Mouse (Mus musculus) kidney, postnatal 4 days (tissue): Measurements from ENCODE around the gene Sfrp5.

Source experiments
- DNase-seq, 2 experiments: peaks; one replicate each; pipeline ENCODE4 v3.0.0; 2021; ENCODE audit warnings: mixed read lengths in 2 of 2

Sfrp5 gene

DNA sequence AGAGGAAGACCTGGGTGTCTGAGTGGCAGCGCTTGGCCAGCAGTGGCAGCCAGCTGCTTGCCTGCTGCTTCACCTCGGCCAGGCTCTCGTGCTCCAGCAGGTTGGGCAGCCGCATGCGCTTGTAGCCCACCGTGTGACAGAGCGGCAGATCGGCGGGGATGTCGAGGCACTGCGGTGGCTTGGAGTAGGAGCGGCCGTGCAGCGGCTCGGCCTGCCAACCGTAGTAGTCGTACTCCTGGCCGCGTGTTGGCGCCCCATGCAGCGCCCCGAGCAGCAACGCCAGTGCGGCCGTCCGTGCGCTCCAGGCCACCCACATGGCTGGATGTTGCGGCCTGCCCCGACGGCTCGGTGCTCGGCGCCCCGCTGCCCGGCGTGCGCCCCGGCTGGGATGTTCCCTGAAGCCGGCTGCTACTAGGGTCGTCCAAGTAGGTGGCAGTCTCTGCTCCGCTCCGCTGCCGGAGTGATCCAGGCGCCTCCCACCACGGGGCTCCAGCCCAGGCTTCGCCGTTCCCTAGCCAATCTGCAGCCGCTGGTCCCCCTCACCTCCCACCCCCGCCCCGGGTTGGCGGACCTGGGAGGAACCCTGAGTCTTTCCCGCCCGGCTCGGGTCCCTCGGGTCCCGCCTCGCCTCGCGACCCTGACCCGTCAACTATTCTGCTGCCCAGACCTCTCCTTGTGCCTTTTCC, at the start of gene Sfrp5:
Gene Sfrp5 (minus strand): TSS at position 557 of the 686 bp plus-strand sequence.
- DNase-seq, result peak in 1 of 2 experiments; percentile 36

DNA sequence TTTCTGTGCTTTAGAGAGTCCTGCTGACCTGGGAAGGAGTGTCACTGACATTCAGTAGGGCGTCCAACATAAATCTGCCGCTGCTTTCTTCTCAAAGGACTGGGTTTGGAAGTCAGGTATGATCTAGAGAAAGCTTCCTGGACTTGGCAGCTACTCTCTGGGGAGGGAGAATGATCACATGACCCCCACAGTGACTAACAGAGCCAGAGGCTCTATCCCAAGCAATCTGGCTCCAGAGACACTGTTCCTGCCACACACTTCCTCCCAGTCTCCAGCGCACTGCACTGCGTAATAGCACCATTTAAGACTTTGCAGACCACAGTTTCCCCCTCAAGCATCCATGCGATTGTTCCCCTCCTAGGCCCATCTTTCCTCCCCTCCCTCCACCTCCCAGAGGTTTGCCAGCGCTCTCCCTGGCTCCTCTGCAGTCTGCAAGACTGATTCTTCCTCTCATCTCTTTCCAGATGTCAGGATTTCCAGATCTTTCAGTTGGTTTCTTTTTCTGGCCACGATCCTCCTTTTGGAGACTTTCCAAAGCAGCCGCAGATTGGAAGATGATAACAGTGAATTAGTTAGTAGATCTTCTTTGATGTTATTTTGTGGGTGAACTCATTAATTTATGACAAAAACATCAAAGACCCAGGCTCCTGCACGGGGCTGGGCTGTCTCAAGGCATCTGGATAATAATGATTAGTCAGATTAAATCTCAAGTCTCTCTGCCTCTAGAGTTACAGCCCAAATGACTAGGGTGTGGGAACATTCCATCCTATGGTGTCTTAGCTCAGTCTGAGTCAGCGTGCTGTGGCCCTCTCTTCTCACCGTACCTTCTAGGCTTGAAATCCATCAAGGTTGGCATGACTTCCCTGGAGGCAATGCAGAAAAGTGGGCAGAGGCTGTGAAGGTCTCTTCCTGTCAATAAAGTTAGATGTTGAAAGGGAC, 48.2 kb upstream of the Sfrp5 start:
- no peak for DNase-seq

DNA sequence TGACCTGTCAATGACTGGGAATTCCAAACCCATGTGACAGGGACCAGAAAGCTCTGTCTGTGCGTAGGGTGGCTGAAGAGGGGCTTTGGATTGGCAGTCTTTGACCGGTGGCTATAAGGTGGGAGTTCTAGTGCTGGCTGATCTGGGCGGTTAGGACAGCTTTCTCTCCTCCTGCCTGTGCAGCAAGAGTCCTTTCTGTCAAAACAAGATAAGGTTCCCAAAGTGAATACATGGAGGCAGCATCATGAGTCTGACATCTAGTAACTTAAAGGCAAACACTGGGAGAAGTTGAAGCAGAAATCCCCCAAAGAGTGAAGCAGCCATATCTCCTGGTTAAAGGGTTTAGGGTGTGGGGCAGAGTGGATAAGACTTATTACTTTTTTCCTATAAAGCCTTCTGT, 45.5 kb upstream of the Sfrp5 start, which contains the start of gene Golga7b:
Gene Golga7b (plus strand): TSS at position 56 of the 400 bp plus-strand sequence.
- no peak for DNase-seq

DNA sequence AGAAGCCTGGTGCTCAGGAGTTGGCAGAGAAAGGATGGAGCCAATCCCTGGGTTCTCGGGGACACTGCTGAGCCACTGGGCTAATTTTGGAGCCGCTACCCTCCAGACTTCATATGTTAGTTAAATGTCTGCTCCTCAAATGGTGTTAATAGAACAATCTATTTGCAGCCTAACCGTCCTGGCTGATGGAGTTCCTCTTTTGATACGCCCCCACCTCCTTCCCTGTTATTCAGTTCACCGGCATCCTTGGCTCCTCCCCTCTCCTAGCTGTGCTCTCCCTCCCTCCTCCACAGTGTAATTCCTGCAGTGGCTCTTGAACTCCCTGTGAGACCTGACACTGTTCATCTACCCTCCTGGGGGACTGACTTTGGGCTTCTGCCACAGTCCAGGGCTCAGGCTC, 44.6 kb upstream of the Sfrp5 start:
- no peak for DNase-seq

DNA sequence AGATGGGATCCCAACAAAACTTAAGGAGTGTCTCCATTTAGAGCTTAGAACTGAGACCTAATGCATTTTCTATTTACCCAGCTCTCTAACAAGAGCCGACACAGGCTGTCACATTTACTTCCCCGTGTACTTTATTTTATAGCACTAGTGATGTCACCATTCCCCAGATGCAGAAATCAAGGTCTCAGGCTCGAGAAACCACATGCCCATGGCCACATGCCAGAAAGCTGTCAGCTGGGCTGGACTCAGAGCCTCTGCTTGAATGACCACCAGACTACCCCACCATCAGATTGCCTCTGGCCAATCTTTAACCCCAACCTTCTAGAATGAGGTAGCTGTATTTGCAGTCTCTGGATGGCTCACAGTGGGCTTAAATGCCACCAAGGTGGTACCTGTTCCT, 41.3 kb upstream of the Sfrp5 start:
- DNase-seq, result no peak

DNA sequence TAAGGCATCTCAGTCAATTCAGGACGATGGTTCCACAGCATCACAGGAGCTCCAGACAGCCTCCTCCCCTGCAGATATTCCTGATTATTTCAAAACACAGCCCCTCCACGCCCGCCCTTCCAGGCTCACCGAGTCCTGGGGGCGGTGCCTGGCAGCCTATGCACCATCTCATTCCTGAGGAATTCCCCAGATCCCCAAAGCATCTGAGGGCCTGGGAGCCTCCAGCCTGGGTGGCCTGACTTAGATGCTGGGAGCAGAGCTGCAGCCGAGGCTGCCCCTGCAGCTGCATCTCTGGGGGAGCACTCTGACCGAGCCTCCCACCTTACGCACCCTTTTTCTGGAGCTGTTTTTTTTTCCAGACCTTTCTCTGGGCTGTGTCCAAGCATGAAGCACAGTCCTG, 38.8 kb upstream of the Sfrp5 start:
- peak in 1 of 2 experiments; percentile 10 for DNase-seq

DNA sequence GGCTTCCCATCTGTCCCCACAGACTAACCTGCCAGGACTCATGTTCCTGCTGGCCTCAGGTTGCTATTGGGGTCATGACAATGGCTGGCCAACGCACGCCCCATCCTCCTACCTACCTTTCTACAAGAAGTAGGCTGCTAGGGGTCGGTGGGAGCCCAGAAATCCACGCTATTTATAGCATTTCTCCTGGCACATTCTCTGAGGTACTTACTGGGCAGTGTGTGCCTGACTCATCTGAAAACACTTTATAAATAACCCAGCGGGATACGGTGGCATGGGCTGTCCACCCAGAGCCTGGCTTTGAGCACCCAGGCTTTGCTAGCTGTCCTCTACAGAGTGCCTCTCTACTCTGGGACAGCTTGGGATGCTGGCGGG, 36.3 kb upstream of the Sfrp5 start:
- no peak for DNase-seq

DNA sequence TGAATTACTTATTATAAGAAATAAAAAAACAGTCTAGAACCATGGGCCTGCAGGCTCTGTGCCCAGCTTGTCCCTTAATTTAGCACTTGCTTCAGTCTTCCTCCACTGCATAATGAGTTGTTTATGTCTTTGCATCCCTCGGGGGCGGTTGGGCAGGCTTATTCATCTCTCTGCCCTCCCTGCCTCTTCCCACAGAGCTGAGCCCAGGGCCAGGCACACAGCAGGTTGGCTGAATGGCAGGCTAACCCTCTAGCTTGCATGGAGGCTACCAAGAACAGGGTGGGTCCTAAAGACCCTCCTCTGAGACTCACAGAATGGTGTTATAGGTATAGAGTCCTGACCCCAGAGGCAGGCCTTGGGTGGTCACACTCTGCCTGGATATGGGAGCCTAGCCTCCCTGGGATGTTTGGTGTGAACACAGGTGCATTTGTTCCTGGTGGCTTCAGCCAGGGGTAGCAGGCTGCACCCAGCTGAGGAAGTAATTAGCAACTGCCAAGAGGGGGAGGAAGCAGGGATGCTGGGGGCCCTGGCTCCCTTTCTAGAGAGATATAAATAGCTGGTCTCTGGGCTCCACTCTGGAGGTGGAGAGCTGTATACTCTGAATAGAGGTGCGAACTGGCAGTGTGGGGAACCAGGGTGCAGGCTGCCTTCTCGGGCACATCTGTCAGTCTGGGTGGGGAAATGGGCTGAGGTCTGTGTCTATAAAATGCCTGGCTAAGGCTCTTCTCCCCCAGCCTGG, 35.7 kb upstream of the Sfrp5 start:
- DNase-seq, result no peak

DNA sequence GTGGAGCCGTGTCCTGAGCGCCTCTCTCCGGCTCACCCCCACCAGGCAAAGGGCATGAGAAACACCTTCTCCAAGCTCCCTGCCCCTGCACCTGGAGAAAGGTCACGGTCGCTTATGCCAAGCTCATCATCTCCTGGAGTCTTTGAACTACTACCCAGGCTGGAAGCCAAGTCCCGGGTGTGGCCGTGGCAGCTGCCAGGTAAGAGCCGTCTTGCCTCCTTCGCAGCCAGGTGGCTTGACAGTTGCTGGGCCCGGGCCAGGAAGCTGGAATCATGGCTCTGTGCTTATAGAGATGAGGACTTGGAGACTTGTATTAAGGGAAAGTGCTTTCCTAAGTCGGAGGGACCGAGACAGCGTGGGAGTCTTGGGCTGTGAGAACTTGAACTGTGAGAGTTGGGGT, 28.9 kb upstream of the Sfrp5 start:
- no peak for DNase-seq

DNA sequence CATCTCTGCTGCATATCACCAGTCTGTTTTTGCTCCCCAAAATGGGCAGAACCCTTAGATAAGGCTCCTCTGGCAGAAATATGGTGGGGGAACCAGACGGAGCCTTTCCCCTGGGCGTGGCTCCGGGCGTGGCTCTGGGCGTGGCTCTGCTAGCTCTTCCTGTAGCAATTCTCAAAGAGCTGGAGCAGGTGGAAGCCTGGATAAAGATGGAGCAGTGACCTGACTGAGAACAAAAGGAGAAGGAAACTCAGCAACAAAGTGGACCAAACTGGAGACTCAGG, 28.2 kb upstream of the Sfrp5 start:
- no peak for DNase-seq

DNA sequence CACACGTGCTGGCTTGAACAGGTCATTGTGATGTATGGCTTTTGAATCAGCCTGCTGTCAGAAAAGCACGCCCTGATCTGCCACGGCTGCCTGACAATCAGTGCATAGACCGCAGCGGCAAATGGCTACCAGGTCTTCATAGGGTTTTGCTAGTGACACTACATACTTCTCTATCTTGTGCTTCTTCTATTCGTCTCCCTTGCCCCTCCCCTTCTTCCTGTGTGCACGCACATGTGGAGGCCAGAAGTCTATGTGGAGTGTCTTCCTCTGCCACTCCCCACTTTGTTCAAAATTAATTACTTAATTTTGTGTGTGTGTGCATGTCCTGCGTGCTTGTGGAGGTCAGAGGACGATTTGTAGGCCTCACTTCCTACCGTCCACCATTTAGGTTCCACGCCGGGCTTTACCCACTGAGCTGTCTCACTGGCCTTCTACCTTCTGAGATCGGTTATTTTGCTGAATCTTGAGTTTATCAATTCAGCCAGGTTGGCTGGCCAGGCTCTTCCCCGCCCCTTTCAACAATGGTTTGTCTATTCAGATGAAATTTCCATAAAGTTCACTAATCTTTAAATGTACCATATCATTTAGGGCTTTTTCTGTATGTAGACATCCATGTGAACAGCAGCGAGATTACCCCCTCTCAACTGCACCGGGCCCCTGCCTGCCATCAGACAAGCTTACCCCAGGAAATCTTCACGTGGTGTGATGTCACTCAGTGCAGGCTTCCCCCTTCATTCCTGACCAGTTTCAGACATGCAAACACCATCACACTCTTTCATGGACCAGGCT, 27.6 kb upstream of the Sfrp5 start:
- no peak for DNase-seq

DNA sequence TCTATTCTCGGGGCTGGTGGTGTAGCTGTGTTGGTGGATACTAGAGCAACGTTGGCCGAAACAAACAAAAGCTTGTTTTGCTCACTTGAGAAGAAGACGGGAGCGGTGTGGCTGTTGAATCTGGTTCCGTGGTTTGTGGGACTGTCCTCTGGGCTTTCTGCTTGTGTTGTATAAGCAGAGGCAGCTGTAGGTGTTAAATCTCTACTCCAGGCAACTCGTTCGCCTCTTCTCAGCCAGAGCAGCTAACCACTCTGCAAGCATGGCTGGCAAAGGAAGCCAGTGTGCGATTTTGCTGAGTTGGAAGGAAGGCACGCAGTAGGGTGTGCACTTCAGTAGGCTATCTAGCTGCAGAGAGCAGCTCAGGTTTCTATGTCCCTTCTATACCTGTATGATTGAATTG, 24.4 kb upstream of the Sfrp5 start:
- no peak for DNase-seq

DNA sequence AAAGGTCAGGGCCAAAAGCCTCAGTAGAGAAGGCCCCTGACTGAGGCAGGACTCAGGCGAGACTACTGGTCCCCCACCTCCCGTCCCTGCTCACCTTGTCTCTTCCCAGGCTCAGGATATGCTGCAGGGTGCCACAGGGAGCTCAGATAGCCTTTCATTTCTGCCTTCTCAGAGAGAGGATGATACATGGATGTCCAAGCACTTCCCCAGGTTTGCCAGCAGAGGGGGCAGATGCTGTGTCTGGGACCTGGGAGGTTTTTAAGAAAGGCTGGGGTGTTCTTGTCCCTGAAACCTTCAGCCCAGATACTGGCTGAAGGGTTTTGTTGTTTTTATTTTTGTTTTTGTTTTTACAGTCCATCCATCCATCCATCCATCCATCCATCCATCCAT, 15.3 kb upstream of the Sfrp5 start:
- DNase-seq, result peak; percentile 17 to 32

DNA sequence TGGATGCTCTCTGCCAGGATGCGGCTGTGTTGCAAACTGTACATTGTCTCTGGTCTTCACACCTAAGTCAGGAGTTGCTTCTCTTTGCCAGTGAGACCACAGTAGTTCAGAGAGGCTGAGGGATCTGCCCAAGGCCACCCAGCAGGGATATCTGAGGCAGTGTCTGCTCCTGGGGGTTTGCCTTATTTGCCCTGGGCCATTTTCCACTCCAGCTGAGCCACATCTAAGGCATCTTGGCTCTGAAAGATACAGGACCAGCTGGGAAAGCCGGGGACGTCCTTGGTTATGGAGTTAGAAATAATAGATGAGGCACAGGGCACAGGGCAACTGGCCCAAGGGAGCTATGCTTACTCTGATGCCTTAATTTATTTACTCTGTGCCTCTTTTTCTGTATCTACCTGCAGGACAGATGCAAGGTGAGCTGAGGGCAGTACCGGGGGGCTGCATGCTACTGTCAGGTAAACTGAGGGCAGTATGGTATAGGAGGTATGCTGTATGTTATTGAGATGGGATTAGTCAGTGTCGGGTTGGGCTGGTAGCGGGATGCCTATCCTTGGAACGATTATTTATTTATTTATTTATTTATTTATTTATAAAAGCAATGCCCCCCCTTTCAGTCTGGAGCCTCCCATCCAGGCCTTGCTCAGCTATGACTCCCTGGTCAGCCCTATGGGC, 14.8 kb upstream of the Sfrp5 start:
- DNase-seq, result no peak

DNA sequence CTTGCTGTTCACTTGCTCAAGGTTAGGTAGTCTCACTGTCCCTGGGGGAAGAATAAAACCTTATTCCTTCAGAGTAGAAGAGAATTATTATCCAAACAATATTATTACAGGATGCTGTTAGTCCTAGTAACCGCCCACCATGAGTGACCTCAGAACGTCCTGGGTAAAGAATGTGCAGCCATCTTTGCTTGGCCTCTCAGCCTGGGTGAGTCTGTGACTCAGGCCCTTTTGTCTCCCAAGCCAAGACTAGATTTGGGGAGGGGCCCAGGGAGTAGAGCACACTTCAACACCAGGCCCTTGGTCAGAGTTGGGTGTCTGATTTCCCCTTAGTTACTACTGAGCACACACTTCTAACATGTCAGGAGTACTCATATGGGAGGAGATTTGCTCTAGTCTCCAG, 12.5 kb upstream of the Sfrp5 start:
- DNase-seq, result no peak

DNA sequence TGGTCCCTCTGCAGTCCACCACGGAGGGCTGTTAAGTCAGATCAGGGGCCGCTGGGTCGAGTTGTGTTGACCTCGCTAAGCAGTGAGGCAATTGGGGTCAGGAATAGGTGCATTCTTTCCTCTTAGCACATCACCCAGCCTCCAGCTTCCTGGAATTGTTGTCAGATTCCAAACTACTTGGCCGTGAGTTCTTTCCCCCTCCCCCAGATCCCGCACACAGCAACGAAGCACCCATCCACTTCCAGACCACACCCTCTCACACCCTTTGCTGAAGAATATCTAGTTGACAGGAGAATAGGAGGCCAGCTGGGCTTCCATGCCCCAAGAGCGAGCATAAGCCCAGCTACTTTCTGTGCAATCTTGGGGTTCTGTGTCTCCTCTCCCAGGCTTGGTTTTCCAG, 9.9 kb upstream of the Sfrp5 start:
- no peak for DNase-seq

DNA sequence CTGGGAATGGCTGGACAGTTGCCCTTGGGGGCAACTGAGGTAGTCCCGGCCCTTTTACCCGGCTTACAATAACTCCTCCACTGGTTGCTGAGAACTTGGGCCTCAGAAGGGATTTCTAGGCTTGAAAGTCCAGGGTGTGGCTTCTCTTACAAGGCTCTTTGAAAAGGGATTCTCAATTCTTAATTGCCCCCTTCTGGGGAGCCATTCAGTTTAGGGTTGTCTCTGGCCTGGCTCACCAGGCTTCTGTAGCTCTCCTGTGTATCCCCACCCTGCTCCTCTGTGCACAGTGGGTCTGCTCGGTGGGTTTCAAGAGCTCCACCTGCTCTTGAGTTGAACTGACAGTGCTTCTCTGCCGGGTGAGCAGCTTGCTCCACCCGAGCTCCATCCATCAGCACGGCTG, 7.9 kb upstream of the Sfrp5 start:
- no peak for DNase-seq

DNA sequence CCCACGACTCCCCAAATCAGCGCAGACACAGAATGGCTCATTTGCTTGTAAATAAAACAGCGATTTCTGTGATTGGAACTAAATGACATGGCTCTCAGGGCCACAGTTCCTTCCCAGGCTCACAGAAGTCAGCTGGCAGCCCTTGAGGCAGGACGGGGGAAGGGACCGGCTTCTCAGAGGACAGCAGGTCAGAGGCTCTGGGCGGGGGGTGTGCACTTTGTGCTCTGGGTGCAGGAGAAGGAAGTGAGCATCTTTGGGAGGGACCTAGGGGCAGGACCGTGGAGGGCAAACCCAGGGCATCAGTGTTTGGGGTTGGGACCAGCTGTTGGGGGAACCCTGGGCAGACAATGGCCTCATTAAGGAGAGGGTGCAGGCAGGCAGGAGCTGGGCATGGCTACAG, 7.4 kb upstream of the Sfrp5 start:
- no peak for DNase-seq

DNA sequence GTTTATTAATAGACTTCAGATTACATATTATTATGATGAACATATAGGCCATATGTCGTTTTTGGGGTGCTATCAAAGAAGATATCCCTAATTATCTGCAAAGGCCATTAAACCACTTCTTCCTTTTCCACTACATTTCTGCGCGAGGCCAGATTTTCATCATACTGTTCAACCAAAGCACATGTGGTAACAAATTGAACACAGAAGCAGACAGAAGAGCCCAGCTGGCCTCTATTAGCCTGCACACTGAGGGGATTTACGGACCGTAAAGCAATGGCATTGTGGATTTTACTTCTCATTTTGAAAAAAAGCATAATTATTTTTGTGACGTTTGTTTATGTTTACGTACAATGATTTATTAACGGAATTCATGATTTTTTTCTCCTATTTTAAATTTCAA, 3.1 kb upstream of the Sfrp5 start:
- no peak for DNase-seq

DNA sequence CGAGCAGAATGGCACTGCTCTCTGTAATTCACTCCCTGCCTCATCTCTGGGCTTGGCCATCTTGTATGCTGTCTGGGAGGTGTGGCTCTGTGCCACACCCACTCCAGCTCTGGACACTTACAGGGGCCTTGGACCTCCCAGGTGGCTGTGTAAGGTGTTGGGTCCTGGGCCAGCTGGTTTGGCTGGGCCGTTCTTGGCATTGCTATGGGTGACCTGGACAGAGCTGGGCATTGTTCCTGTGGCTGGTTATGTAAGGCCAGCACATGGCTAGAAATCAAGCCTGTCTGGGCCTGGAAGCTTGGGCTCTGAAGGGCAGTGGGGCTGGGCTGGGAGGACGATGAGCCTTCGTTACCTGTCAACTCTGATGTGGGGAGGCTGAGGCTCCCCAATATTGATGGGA, 2.3 kb upstream of the Sfrp5 start:
- DNase-seq, result no peak

DNA sequence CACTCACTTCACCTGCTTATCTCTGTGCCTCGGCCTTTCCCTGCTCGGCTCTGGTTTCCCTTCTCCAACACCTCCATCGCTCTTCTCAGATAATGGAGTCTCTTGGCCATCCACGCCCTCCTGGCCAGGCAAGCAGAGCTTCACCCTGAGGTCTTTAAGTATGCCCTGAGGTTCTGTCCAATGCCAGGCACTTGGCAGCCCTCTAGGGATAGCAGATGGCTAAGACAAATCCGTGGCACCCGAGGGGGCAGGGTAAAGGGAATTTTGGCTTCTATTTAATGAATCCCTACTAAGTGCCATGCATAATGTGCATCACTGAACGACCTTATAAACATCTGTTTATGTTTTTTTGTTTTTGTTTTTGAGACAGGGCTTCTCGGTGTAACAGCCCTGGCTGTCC, 415 bp upstream of the Sfrp5 start:
- no peak for DNase-seq

DNA sequence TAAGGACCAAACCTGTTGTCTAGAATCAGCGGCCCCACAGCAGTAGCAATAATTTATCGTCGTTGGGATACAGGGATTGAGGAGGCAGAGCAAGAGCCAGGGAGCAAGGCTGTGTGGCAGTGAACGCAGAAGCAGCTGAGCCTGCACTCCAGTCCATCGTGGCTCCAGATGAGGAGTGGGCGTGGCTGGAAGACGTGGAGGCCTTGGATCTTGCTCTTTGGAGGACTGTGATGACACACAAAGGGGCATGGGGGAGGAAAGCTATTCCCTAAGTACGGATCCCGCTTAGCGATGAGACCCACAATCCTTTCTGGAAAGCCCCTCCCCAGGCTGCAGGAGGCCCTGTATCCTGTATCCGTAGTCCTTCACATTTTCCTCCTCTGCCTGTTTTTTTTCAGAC, 4.0 kb downstream of the Sfrp5 start:
- DNase-seq, result peak; percentile 27 to 28
